Mouse (Mus musculus): ENCODE measurements around the gene Gm10073. TPM values are rescaled to one million over a fixed set of nuclear protein-coding genes. Genes with fewer than 3 reads are reported as not detected.

Gene Gm10073
- polyA plus RNA-seq, 1 experiment from 2014 or later, result 11.3 TPM

DNA sequence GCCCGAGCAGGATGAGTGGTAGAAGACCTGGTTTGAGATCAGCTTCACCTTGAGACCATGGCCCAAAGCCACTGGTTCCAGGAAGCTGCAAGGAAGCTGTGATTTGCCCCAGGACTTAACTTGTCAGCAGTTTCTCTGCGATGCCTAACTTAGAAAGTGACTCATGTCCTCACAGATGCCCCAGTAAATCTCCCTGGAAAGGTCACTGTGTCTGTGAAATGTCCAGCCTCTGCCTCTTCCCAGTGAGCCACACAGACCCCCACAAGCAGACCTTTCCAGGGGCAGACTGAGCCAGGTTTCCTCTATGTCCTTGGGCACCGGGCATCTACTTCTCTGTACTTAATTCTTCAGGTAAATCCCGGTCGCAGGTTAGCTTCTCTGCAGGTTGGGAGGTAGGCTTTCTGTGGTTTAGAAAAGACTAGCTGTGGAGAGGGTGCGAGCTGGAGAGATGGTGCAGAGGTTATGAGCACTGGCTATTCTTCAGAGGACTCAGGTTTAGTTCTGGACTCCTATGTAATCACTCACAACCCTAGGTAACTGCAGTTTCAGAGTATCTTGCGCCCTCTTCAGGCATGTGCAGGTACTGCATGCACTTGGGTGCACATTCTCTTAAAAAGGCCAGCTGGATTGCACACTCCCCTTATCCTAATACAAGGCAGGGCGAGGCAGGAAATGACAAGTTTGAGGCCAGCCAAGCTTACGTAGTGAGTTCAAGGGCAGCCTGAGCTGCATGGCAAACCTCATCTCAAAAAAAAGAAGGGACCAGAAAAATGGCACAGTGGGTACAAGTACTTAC is 45.8 kb downstream of the Gm10073 start:
- 0 out of 2 replicates have a peak, but pooled peaks cover 4% of the 10 kb centered on the region for H3K36me3 ChIP-seq (ENCODE audit: insufficient read depth, low read length)
- WGBS, result 85% methylated on average over 9 of the region's 9 CpGs
- H3K9me3 ChIP-seq (ENCODE audit: low read length), result no peaks in the 10 kb centered on the region
- H3K4me1 ChIP-seq (ENCODE audit: insufficient read depth, low read length), result no peaks in the 10 kb centered on the region
- H3K27me3 ChIP-seq (ENCODE audit: insufficient read depth, low read length), result no peaks in the 10 kb centered on the region
- no peak for ATAC-seq (ENCODE audit: low FRiP score, low TSS enrichment)
- H3K4me2 ChIP-seq (replicated peaks; ENCODE audit: low read depth, low read length), result no peak overlapping the region
- no peak overlapping the region for H3K27ac ChIP-seq (ENCODE audit: low read length)
- H3K9ac ChIP-seq (replicated peaks; ENCODE audit: low read length), result no peak overlapping the region
- no peak overlapping the region for H3K4me3 ChIP-seq (ENCODE audit: low read length)

DNA sequence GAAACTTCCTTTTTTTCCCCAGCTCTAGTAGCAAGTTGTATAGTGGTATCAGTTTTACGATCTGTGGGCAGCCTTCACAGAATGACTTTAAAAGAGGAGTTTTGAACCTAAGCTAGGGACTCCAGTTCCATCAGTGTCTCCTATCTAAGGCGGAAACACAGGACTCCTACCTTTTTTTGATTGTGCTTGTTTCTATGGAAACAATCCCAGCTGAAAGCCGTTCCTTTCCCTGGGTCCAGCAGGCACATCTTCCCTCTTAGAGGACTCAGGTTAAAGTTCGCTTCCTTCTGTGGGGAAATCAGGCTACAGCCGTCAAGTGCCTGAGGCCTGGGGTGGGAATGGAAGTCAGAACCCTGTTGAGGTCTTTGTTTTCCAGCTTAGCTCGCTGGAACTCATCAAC is 46.5 kb downstream of the Gm10073 start:
- 0 out of 2 replicates have a peak, but pooled peaks cover 4% of the 10 kb centered on the region for H3K36me3 ChIP-seq (ENCODE audit: insufficient read depth, low read length)
- H3K27ac ChIP-seq (ENCODE audit: low read length), result no peak overlapping the region
- H3K4me3 ChIP-seq (ENCODE audit: low read length), result no peak overlapping the region
- no peak overlapping the region for H3K4me2 ChIP-seq (replicated peaks; ENCODE audit: low read depth, low read length)
- H3K9me3 ChIP-seq (ENCODE audit: low read length), result no peaks in the 10 kb centered on the region
- H3K9ac ChIP-seq (replicated peaks; ENCODE audit: low read length), result no peak overlapping the region
- 62% methylated on average over 6 of the region's 6 CpGs for WGBS
- no peak for ATAC-seq (ENCODE audit: low FRiP score, low TSS enrichment)
- H3K27me3 ChIP-seq (ENCODE audit: insufficient read depth, low read length), result no peaks in the 10 kb centered on the region
- H3K4me1 ChIP-seq (ENCODE audit: insufficient read depth, low read length), result no peaks in the 10 kb centered on the region

Other genes with a start within 250 kb of the Gm10073 start
- 0.82 and 1.0 TPM in 2 replicates for gene Smpd3, start 235.5 kb downstream of the Gm10073 start, polyA plus RNA-seq (2015; fragmentation: Nextera tagmentation; extraction: Ambion mirVana)
- gene Zfp90, start 158.1 kb downstream of the Gm10073 start, polyA plus RNA-seq (2015; fragmentation: Nextera tagmentation; extraction: Ambion mirVana), result 19.3 and 19.8 TPM in 2 replicates
- not detected in 2 replicates for gene 6030452D12Rik, start 72.9 kb downstream of the Gm10073 start, polyA plus RNA-seq (2015; fragmentation: Nextera tagmentation; extraction: Ambion mirVana)
- gene Cdh3, start 62.6 kb downstream of the Gm10073 start, polyA plus RNA-seq (2015; fragmentation: Nextera tagmentation; extraction: Ambion mirVana), result 31.0 and 31.8 TPM in 2 replicates
- 104 and 108 TPM in 2 replicates for gene Cdh1, start 29.9 kb upstream of the Gm10073 start, polyA plus RNA-seq (2015; fragmentation: Nextera tagmentation; extraction: Ambion mirVana)
- gene Tango6, start 109.6 kb upstream of the Gm10073 start, polyA plus RNA-seq (2015; fragmentation: Nextera tagmentation; extraction: Ambion mirVana), result 13.3 and 14.7 TPM in 2 replicates

Measured in kidney, embryonic 16.5 days (tissue).